Mouse (Mus musculus): ENCODE measurements around the gene Myo1d.

Myo1d gene

DNA sequence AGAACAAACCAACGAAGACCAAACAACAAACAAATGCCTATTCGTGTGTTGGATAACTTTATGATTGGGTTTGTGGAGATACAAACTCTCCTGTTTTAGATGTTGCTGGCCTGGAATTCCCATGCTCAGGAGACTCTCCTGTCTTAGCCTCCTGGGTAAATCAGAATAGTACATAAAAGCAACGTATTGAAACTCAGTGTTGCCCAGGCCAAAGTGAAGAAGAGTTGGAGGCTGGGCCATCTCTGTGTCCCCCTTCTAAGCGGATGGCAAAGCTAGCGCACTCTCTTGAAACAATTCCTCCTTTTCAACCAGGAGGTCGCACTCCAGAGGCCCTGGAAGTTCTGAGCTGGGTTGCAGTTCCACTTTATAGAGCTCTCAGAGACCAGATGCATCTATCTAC is 276.5 kb downstream of the Myo1d start:
- no peak for DNase-seq

DNA sequence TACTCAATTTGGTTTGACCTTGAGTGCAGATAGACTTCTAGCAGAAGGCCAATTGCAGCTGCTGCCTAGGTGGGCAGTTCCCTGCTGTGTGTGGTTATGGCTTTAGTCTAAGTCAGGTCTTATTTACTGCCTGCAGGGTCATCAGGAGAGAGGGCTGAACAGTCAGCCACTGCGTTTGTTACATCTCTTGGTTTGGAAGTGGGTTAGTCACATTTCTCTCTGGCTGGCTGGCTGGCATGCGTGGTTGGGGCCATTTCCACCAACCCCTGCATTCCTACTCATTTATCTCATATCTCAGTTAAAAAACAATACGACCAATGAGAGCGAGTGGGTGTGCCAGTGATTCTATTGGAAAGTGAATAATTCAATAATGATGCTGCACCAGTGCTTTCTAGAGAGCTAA is 280.3 kb downstream of the Myo1d start:
- DNase-seq, result no peak

DNA sequence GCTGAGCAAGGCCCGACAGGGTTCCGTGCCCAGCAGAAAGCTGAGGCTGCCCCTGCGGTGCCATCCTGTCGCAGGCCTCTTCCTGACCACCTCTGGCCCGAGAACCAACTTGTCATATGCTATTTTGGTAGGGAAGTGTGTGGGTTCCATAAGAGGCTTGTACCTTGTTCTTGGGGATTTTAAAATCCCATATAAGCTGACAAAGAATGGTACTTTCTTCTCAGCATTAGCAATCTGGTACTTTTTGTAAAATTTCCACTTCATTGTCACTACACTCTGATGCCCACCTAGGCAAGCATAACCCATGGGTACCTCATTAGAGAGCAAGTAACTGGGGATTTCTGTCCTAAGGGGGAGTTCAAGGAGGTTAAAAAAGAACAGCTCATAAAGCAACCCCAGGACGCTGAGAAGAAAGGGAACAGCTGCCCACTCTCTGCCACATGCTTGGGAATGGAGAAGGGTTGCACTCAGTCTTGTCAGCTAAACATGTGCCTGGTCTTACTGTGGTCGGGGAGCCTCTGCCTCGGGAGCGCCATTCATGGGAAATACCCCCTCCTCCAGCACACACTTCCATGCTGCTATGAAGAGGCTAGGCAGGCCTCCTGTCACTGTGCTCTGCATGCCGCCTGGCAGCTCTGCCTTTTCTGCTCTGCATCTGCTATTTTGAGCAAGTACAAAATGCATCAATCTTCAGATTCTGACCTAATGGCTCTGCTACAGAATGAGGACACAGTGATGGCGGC is 281.3 kb downstream of the Myo1d start:
- no peak for DNase-seq

DNA sequence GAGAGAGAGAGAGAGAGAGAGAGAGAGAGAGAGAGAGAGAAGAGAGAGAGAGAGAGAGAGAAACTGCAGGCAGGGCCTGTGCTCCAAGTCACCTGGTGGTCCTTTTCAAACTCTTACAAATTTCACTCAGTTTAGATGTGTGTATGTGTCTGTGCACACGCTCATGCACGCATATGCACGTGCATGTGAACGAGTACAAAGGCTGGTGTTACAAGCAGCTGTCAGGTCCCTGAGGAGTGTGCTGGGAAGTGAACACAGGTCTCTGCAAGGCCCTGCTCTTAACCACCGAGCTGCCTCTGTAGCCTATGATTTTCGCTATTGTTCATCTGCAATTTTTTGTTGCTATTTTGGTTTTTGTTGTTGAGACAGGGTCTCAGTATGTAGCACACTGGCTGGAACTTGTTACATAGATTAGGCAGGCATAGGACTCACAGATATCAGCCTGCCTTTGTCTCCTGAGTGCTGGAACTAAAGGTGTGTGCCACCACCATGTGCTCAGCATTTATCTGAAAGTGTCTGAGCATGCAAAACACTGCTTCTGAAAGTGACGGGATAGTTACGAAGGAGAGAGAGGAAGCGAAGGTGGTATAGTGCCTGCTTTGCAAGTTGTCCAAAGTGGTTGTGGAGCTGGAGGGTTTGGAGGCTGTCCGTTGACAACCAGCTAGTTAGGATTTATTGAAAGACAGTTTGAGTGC is 282.5 kb downstream of the Myo1d start:
- DNase-seq, result no peak

DNA sequence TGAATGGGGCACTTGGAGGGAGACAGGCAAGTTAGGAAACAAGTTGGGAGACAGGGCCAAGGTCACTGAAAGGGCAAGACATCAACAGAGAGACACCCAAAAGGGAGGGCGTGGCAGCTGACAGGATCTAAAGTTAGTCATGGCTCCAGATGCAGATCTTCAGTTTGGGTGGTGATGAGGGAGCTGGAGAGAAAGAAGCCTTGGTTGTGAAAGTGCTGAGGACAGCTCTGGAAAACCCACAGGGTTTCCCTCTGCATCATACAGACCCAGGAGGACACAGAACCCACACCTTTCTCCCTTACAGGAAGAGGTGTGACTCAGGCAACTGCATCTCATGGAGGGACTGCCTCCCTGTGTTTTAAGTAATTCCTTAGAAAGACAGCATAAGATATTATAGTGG is 283.2 kb downstream of the Myo1d start:
- no peak for DNase-seq

DNA sequence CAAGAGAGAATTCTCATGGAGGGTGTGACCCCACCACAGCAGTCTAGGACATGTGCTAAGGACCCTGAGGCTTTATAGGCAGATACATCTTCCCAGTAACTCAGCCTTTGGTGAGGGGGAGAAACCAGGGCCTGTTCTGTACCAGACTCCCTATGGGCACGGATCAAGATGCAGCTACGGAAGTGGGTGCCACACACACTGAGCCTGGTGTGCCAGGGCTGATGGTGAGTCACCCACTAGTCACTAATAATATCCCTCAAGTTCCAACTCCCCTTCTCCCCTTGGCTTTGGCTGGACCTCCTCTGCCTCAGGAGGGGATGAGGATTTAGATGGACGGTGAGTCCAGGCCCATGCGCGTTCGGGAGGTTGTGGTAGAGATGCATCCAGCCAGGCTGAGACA is 283.9 kb downstream of the Myo1d start:
- DNase-seq, result no peak

DNA sequence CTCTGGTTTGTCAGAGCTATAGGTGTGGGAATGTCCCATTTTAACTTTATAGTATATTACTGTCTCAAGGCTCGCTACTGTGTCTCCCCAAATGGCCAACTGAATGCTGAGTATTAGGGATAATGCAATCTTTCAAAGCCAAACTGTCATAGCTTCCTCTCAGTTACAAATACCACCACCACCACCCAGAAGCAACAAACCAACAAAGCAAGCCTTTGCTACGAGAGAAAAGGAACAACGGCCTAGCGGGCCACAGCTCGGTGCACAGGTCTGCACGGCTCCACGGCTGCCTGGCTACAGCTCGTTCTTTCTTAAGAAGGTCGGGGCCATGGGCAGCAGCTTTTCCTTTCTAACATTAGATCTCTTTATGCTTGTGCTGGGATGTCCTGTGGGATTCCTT is 285.0 kb downstream of the Myo1d start:
- DNase-seq, result no peak

DNA sequence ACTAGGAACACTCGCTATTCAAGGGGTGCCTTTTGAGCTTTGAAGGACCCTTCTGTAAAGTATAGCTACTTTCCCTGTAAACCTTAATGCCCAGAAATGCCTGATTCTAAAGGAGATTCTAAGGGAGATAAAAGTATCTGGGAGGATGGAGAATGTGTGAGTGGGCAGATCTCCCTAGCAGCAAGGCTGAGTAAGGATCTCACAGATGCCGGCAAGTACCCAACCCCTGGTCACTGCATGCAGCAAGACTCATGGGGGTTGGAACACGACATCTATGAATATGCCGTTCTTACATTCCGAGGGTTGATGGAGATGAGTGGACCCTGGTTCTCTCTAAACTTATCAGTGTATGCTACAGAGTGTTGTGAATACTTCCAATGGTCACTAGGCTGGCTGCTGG is 286.6 kb downstream of the Myo1d start:
- DNase-seq, result no peak

DNA sequence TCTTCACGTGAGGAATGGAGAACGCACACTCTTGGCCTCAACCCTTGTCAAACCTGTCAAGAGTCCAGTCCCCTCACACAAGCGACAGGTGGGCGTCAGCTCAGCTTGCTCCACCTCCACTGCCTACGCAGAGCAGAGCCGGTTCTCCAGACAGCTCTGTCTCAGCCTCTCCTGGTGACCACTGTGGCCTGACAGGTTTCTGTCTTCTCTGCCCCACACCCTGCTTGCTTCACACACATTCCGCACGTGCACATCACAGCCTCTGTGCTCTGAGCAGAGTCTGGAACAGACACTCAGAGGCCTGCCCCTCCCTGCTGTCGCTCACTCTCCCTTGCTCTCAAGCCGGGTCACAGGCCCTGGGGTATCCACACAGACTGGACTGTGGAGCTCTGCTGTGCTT is 289.0 kb downstream of the Myo1d start:
- DNase-seq, result peak in 1 of 2 experiments; percentile 28

DNA sequence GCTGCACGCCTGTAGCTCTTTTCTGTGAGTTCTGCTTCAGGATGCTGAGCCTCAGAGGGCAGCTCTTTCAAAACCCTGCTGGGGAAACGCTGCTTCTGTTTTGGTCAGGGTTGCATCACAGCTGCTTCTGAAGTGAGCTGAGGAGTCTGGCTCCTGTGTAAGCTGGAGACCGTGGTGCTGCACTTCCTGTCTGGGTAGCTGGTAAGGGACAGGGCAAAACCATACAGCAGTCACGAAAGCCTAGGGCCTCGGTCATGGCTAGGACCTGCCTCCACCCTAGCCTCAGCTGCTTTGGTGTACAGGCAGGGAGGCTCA is 290.0 kb downstream of the Myo1d start:
- no peak for DNase-seq

DNA sequence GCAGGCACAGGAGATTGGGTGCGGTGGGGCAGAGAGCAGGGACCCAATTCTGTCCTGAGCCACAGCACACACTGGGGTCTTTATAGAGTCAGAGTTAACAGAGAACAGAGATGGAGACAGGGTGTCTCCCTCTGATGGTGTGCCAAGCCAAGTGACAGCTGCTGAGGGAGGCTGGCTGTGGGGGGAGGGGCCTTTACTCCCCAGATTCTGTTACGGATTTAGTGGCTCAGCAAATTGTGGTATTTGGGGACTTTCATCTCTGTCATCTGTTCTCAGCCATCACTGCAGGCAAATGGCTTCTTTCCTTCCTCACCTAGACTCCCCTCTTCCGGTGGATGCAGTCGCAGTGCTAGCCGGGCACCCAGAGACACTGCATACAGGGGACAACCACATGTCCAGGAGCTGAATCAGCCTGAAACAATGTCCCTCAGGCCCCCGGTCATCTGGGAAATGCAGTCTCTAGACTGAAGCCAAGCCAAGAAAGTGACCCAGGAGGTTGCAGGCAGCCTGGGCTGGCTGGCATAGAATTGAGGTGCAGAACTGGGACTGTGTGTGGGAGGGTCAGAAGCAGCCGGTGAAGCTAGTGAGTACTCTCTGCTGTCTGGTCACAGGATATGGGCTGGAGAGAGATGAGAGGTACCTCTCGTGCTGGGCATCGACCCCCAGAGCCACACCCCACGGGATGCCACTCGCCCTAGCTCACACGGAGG is 290.5 kb downstream of the Myo1d start:
- peak; percentile 81 to 83 for DNase-seq

DNA sequence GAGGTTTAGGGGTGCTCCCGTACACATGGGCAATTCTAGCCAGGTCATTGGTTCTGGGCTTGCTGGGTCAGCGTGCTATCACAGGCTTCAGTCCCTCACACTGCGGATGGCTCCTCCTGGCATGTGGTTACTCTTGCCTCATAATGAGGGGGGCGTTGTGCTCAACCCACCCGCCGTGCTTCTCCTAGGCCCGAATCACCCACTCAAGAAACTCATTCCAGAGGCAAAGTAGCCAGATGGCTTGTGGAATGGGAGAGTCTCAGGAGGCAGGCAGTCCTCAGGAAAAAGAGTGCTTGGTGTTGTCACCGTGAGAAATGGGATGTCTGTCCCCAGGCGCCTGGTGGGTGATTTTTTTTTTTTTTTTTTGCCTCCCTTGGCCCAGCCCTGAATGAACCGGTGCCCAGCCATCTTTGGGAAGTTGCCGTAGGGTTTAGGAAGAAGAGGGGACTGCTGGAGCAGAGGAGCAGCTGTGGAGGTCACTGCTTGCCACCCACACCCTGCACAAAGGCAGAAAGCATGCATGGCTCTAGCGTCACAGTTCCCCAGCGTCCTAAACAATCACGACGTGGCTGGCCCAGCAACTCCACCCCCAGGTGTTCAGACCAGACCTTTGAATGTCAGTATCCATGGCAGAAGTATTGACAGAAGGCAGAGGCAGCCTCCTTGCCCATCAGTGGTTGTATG is 291.8 kb downstream of the Myo1d start:
- peak in 1 of 2 experiments; percentile 12 for DNase-seq

DNA sequence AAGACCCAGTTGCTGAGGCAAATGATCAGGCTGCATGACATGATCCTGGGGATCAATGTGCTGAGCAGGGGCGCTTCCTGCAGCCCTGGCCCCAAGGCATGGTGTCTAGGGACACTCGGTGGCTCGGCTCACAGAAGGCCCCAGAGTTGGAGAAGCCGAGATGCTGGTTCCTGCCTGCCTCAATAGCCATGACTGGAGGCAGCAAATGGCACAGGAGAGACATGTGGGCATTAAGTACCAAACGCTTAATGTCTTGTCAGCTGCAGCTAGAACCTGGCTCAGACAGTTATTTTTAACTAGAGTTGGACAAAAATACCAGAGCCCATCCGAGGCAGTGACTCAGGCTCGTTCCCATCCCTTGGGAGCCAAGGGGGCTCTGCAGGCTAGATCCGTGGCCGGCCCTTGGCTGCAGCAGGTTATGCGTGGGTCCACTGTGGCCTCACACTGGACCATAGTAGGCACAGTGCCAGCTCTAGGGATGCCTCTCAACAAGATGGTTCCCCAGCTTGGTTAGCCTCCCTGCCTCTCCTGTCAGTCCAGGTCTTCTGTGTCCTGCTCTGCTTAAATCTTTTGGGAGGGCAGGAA is 294.1 kb downstream of the Myo1d start:
- DNase-seq, result peak; percentile 43 to 60

DNA sequence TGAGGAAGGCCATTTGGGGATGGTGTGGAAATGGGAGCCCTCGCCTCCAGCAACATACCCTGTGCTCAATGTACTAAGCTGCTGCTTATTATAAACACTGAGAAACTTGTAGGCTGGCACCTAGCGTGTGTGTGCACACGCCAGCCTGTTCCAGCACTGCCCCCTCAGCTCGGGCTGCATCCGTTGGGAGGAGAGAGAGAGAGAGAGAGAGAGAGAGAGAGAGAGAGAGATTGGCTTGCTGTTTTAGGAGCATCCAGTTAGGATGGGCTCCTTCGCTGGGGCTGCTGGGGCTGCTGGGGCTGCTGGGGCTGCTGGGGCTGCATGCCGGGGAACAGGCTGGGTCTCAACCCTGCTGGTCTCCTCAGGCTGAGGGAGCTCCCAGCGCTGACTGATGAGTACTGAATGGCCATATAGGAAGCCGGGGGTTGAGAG is 294.7 kb downstream of the Myo1d start:
- DNase-seq, result no peak

DNA sequence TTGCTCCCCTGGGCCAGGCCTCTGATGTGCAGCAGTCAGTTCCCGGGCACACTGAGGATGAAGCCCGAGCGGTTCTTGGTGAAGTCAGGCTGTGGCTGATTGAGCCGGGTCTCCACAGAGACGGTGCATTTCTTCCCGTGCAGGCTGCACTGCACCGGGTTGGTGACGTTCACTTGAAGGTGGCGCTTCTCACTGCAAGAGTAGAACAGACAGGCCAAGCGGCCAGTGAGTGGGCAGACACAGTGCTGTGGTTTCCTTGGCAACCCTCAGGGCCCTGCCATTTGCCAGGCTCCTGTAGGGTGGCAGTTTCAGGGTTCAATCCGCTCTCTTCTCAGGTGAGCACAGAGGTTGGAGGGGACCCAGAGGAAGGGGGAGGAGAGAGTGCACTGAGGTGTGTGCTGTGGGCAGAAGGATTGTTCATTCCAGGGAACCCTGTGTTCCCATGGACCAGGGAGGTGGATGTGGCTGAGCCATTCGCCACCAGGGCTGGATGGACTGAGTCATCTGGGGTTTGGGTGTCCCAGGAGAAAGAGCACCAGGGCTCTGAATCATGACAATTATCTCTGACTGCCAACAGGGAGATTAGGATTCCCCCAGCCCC is 295.5 kb downstream of the Myo1d start:
- peak; percentile 92 to 93 for DNase-seq

DNA sequence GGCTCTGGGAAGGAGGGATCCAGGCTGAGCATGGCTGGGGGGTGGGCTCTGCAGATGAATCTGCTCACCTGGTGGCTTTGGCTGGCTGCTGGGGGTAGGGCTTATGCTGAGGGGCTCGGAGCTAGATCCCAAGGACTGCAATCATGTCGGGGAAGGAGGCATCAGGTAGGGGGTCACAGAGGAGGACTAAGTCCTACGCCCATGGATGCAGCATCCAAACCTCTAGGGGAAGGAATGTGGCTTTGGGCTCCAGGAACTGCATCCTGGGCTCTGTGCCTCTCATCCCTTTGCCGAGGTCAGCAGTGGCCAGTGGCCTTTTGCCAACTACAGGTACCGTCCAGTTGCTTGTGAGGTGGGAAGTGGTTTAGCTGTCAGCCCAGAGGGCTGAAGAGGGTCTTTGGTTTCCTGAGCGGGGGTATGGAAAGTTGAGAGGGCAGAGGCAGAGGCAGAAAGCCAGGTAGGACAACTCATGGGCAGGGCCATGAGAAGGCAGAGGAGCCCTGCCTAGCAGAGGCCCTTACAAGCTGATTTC is 296.2 kb downstream of the Myo1d start:
- peak in 1 of 2 experiments; percentile 42 for DNase-seq

DNA sequence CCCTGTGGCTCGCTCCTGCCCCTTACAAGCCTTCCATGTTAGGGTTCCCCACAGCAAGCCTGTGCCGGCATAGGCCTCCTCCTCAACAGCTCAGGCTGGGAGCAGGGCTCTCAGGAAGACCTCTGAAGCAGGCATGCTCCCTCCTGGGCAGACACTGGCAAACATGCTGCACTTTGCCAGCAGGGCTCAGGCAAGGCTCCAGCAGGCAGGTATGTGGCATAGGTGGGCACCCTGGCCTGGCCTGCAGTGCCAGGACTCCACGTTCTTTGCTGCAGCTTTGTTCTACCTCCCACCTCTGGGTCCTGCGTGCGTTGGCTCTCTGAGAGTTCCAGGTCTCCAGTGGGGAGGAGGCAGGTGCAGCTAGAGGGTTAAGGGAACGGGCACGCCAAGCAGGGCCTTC is 296.9 kb downstream of the Myo1d start:
- DNase-seq, result peak in 1 of 2 experiments; percentile 56

DNA sequence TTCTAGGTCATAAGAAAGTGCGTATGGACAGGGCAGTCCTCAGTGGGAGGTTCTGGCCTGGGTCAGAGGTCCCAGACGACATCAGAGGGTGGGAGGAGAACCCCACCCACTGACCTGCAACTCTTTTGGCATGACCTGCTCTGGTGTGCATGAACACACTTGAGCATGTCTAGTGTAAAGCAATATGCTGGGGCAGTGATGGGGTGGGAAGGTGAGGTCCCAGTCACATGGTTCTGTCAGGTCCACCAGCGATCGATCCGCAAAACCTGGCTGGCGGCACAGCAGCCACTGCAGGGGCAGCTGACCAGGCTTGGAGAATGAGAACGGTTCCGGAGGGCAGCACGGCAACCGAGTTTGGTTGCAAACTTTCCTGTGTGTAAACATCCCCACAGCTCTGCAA is 297.5 kb downstream of the Myo1d start:
- peak in 1 of 2 experiments; percentile 33 for DNase-seq

DNA sequence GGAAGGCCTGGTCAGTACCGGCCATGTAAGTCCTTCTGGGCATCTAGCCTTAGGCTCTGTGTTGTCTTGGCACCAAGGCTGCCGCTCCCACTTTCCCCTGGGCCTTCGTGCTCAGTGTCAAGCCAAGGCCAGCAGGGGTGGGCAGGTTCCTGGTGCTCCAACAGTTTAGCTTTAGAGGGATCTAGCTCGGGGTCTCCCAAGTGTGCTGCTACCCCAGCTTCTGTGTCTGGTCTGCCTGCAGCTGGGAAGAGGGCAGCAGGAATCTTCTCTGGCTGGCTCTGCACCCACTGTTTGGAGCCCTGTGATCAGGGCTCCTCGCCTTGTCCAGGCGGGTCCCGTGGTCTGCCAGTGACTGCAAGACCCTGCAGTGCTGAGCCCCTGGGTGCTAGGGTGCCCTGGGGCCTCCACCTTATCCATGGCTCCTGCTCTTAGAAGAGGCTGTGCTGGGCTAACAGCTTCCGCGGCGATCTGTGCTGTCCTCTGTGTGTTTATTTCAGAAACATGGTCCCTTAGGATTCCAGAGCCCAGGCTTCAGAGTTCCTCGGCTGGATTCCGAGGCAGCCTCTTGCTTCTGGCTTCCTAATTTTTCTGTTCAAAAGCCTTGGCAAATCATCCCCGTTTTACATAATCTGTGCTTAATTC is 298.3 kb downstream of the Myo1d start:
- DNase-seq, result peak in 1 of 2 experiments; percentile 47

DNA sequence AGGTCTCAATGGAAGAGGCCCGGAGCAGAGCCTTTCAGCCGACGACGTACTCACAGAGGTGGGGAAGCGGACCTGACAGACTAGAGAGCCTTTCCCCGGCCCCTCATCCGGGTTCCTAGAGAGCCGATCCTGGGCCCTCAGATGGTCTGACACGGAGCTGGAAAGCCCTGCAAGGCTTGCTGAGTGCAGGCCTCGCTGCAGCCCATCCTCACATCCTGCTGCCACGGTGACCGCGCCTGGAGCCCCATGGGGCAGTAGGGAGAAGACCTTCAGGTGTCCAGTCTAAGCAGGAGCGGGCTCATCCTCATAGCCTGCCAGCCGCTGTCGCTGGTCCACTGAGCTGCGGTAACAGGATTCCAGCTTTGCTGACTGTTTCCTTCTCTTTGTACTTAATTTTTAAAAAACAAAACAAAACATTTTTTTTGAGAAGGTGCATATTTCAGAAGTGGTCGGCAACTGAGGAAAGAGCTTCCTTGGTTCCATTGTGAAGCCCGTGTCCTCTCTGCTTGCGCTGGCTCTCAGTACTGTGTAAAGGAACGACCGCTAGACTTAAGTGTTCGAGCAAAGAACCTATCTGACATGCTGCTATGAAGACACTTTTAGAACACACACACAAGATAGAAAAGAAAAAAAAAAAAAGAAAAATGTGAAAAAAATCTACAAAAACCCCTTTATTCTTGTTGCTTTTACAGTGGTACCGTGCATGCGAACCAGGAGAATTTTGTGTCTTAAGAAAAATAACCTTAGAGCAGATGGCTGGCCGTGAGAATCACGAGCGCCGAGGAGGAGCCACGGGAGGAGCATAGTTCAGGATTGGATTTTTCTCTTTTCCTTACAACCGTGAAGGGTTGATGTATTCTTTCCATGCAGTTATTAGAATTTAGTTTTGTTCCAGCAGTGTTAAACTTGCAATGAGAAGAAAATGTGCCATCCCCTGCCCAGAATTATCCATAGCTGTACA is 299.6 kb downstream of the Myo1d start:
- peak; percentile 66 to 68 for DNase-seq
